Mouse (Mus musculus): ENCODE measurements around the gene Spats2l. TPM values are rescaled to one million over a fixed set of nuclear protein-coding genes. Genes with fewer than 3 reads are reported as not detected.
A peak's percentile ranks its signal among the peaks of the same experiment; 100 is the strongest.

The Spats2l gene
- polyA plus RNA-seq, 1 experiment from 2014 or later = 59.2 TPM

GRCm38 (mm10) chr1:57918567-57918966 lies 144.6 kb downstream of the Spats2l start:
- CTCF ChIA-PET = interaction anchor here (1.0 kb wide), 1 partner anchor 15 kb away, joined by 3 read pairs; no protein-coding TSS in a partner anchor
- in situ Hi-C loops (cut with MboI; ENCODE audit: low pct_unique_long_range_greater_than_20kb) = no loop called here
- DNase-seq (ENCODE audit: low read depth, low spot score) (no peak), ATAC-seq (no peak)
- no peak for TF ChIP-seq CTCF (IDR thresholded peaks at IDR 0.05)
- POLR2A ChIA-PET = interaction anchor here (0.9 kb wide), 1 partner anchor 8 kb away, joined by 6 read pairs; no protein-coding TSS in a partner anchor
- H3K27me3 ChIP-seq = no peaks in the 10 kb centered on the region

GRCm38 (mm10) chr1:57934287-57934686 lies 160.3 kb downstream of the Spats2l start:
- in situ Hi-C loops (cut with MboI; ENCODE audit: low pct_unique_long_range_greater_than_20kb) = no loop called here
- ChIA-PET CTCF (interaction anchor here (2.3 kb wide), 1 partner anchor 10 kb away, joined by 6 read pairs; no protein-coding TSS in a partner anchor), POLR2A (no interaction called here)
- DNase-seq (ENCODE audit: low read depth, low spot score) (no peak), ATAC-seq (no peak)
- H3K27me3 ChIP-seq = no peaks in the 10 kb centered on the region
- TF ChIP-seq CTCF (IDR thresholded peaks at IDR 0.05) = no peak

- in situ Hi-C loops (cut with MboI; ENCODE audit: low pct_unique_long_range_greater_than_20kb) = no loop called here
- H3K27me3 ChIP-seq = no peaks in the 10 kb centered on the region
- ChIA-PET CTCF (interaction anchor here (0.9 to 1.8 kb wide), 2 partner anchors 11 to 157 kb away, joined by 3 read pairs; no protein-coding TSS in a partner anchor), POLR2A (no interaction called here)
- DNase-seq (ENCODE audit: low read depth, low spot score) (no peak), ATAC-seq (no peak)
- TF ChIP-seq CTCF (IDR thresholded peaks at IDR 0.05) = no peak
These were observed 166.7 kb downstream of the Spats2l start for GRCm38 (mm10) chr1:57940691-57941090.

- TF ChIP-seq CTCF (IDR thresholded peaks at IDR 0.05) = no peak
- CTCF ChIA-PET = interaction anchor here (0.9 to 1.8 kb wide), 3 partner anchors 11 to 157 kb away, joined by 3 read pairs; no protein-coding TSS in a partner anchor
- H3K27me3 ChIP-seq = no peaks in the 10 kb centered on the region
- no peak for DNase-seq (ENCODE audit: low read depth, low spot score)
- ATAC-seq = no peak
- in situ Hi-C loops (cut with MboI; ENCODE audit: low pct_unique_long_range_greater_than_20kb) = no loop called here
- POLR2A ChIA-PET = no interaction called here
These were observed 167.1 kb downstream of the Spats2l start for GRCm38 (mm10) chr1:57941095-57941494.

GRCm38 (mm10) chr1:57941734-57942133 lies 167.8 kb downstream of the Spats2l start:
- no peaks in the 10 kb centered on the region for H3K27me3 ChIP-seq
- no peak for TF ChIP-seq CTCF (IDR thresholded peaks at IDR 0.05)
- POLR2A ChIA-PET = no interaction called here
- DNase-seq (ENCODE audit: low read depth, low spot score) (no peak), ATAC-seq (no peak)
- in situ Hi-C loops (cut with MboI; ENCODE audit: low pct_unique_long_range_greater_than_20kb) = no loop called here
- CTCF ChIA-PET = interaction anchor here (0.9 to 1.8 kb wide), 3 partner anchors 10 to 158 kb away, joined by 3 read pairs; no protein-coding TSS in a partner anchor

- no peaks in the 10 kb centered on the region for H3K27me3 ChIP-seq
- POLR2A ChIA-PET = interaction anchor here (0.6 kb wide), 1 partner anchor 198 kb away, joined by 3 read pairs; no protein-coding TSS in a partner anchor
- no peak for TF ChIP-seq CTCF (IDR thresholded peaks at IDR 0.05)
- CTCF ChIA-PET = interaction anchor here (1.1 to 1.8 kb wide), 3 partner anchors 9 to 513 kb away, joined by 3 to 4 read pairs (median 3); no protein-coding TSS in a partner anchor
- ATAC-seq (no peak), DNase-seq (ENCODE audit: low read depth, low spot score) (no peak)
- in situ Hi-C loops (cut with MboI; ENCODE audit: low pct_unique_long_range_greater_than_20kb) = no loop called here
These were observed 168.3 kb downstream of the Spats2l start for GRCm38 (mm10) chr1:57942215-57942614.

- ChIA-PET CTCF (interaction anchor here (1.9 to 3.4 kb wide), 3 partner anchors 153 to 519 kb away, joined by 7 to 28 read pairs (median 9); no protein-coding TSS in a partner anchor), POLR2A (interaction anchor here (1.0 to 1.2 kb wide), 2 partner anchors 10 to 36 kb away, joined by 3 read pairs; no protein-coding TSS in a partner anchor)
- no peak for TF ChIP-seq CTCF (IDR thresholded peaks at IDR 0.05)
- in situ Hi-C loops (cut with MboI; ENCODE audit: low pct_unique_long_range_greater_than_20kb) = loop anchor here (5.0 kb wide), 1 partner anchor 195 kb away; no protein-coding TSS in a partner anchor
- DNase-seq (ENCODE audit: low read depth, low spot score) = no peak
- ATAC-seq = peak; percentile 72
- H3K27me3 ChIP-seq = no peaks in the 10 kb centered on the region
These were observed 173.8 kb downstream of the Spats2l start for GRCm38 (mm10) chr1:57947552-57948347.

- no peaks in the 10 kb centered on the region for H3K27me3 ChIP-seq
- POLR2A ChIA-PET = interaction anchor here (0.6 to 1.3 kb wide), 4 partner anchors 16 to 517 kb away, joined by 3 to 6 read pairs (median 4); no protein-coding TSS in a partner anchor
- CTCF ChIA-PET = interaction anchor here (0.7 to 3.4 kb wide), 16 partner anchors 9 to 540 kb away, joined by 3 to 28 read pairs (median 3); no protein-coding TSS in a partner anchor
- in situ Hi-C loops (cut with MboI; ENCODE audit: low pct_unique_long_range_greater_than_20kb) = loop anchor here (5.0 kb wide), 1 partner anchor 193 kb away; no protein-coding TSS in a partner anchor
- ATAC-seq (no peak), DNase-seq (ENCODE audit: low read depth, low spot score) (no peak)
- TF ChIP-seq CTCF (IDR thresholded peaks at IDR 0.05) = peak; percentile 75
These were observed 175.2 kb downstream of the Spats2l start for GRCm38 (mm10) chr1:57949195-57949594.

GRCm38 (mm10) chr1:57949716-57950115 lies 175.8 kb downstream of the Spats2l start:
- no peak for DNase-seq (ENCODE audit: low read depth, low spot score)
- no peak for ATAC-seq
- in situ Hi-C loops (cut with MboI; ENCODE audit: low pct_unique_long_range_greater_than_20kb) = loop anchor here (5.0 to 25.0 kb wide), 3 partner anchors 193 to 522 kb away; partner anchors contain the start of gene Aox2
- no peaks in the 10 kb centered on the region for H3K27me3 ChIP-seq
- POLR2A ChIA-PET = interaction anchor here (0.6 to 1.3 kb wide), 5 partner anchors 17 to 518 kb away, joined by 3 to 6 read pairs (median 4); no protein-coding TSS in a partner anchor
- CTCF ChIA-PET = interaction anchor here (0.8 to 3.4 kb wide), 10 partner anchors 9 to 541 kb away, joined by 3 to 28 read pairs (median 4); no protein-coding TSS in a partner anchor
- no peak for TF ChIP-seq CTCF (IDR thresholded peaks at IDR 0.05)

- no peak for TF ChIP-seq CTCF (IDR thresholded peaks at IDR 0.05)
- no peak for DNase-seq (ENCODE audit: low read depth, low spot score)
- no peak for ATAC-seq
- in situ Hi-C loops (cut with MboI; ENCODE audit: low pct_unique_long_range_greater_than_20kb) = loop anchor here (5.0 to 25.0 kb wide), 2 partner anchors 335 to 525 kb away; partner anchors contain the start of gene Aox2
- CTCF ChIA-PET = interaction anchor here (1.4 to 2.8 kb wide), 2 partner anchors 523 to 524 kb away, joined by 5 to 7 read pairs; no protein-coding TSS in a partner anchor
- POLR2A ChIA-PET = no interaction called here
- no peaks in the 10 kb centered on the region for H3K27me3 ChIP-seq
These were observed 178.5 kb downstream of the Spats2l start for GRCm38 (mm10) chr1:57952509-57952908.
